Mouse (Mus musculus): ENCODE data around the gene Cacna2d2. TPM values are rescaled to one million over a fixed set of nuclear protein-coding genes. Genes with fewer than 3 reads are reported as not detected.

The Cacna2d2 gene
- polyA plus RNA-seq, 1 experiment from 2014 or later, result 0.60 TPM

DNA sequence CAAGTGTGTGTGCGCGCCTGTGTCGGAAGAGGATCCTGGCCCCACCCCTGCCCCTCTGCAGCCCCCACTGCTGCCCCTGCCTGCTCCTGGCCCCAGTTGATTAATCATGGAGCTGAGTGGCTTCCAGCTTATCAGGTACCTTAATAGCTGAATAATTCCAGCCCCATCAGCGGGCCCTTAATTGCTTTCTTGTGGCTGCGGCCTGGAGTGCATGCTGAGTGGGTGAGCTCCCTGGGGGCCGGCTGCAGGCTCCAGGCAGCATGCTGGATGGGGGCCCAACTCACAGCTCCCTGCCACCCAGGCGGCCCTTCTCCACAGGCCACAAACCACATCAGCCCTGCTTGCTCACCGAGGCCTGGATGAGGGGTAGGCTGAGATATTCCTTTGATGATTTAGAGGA, 112.0 kb downstream of the Cacna2d2 start:
- Histone ChIP-seq H3K9ac (ENCODE audit: low read length) (no peak overlapping the region), H3K4me1 (replicated peaks; ENCODE audit: control insufficient read depth, insufficient read depth, low read length) (no peaks in the 10 kb centered on the region), H3K4me2 (ENCODE audit: low read depth, low read length) (no peak overlapping the region), H3K4me3 (ENCODE audit: low read length) (no peak overlapping the region), H3K9me3 (ENCODE audit: control insufficient read depth, low read length) (no peaks in the 10 kb centered on the region), H3K27ac (ENCODE audit: low read length) (no peak overlapping the region), H3K36me3 (ENCODE audit: control insufficient read depth, insufficient read depth, low read length) (no peaks in the 10 kb centered on the region), H3K27me3 (ENCODE audit: control insufficient read depth, insufficient read depth, low read depth, low read length) (no peaks in the 10 kb centered on the region; the same call in 1 of the 2 replicates)
- no peak for ATAC-seq (ENCODE audit: low read depth)
- WGBS, result 50% methylated on average over 8 of the region's 8 CpGs

DNA sequence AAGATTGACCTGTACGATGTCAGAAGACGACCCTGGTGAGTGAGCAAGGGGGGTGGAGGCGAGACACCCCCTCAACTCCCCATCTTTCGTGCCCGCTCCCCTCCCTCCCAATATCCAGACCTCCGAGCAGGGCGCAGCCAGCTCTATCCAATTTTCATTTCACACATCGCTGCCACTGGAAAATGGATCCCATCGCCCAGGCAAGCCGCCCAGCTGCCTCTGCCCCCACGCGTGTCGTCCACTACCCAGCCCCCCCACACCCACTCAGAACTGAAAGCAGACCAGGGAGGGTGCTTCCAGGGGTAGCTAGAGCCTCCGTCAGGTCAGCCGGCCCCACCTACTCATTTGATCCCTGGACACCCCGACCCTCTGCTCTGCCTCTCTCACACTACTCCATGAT, 112.9 kb downstream of the Cacna2d2 start:
- H3K4me3 ChIP-seq (ENCODE audit: low read length), result no peak overlapping the region
- H3K9ac ChIP-seq (ENCODE audit: low read length), result no peak overlapping the region
- H3K27me3 ChIP-seq (ENCODE audit: control insufficient read depth, insufficient read depth, low read depth, low read length), result no peaks in the 10 kb centered on the region; the same call in 1 of the 2 replicates
- H3K9me3 ChIP-seq (ENCODE audit: control insufficient read depth, low read length), result no peaks in the 10 kb centered on the region
- no peak for ATAC-seq (ENCODE audit: low read depth)
- H3K36me3 ChIP-seq (ENCODE audit: control insufficient read depth, insufficient read depth, low read length), result no peaks in the 10 kb centered on the region
- H3K4me2 ChIP-seq (ENCODE audit: low read depth, low read length), result no peak overlapping the region
- WGBS, result 73% methylated on average over 16 of the region's 16 CpGs
- H3K4me1 ChIP-seq (replicated peaks; ENCODE audit: control insufficient read depth, insufficient read depth, low read length), result no peaks in the 10 kb centered on the region
- H3K27ac ChIP-seq (ENCODE audit: low read length), result no peak overlapping the region

DNA sequence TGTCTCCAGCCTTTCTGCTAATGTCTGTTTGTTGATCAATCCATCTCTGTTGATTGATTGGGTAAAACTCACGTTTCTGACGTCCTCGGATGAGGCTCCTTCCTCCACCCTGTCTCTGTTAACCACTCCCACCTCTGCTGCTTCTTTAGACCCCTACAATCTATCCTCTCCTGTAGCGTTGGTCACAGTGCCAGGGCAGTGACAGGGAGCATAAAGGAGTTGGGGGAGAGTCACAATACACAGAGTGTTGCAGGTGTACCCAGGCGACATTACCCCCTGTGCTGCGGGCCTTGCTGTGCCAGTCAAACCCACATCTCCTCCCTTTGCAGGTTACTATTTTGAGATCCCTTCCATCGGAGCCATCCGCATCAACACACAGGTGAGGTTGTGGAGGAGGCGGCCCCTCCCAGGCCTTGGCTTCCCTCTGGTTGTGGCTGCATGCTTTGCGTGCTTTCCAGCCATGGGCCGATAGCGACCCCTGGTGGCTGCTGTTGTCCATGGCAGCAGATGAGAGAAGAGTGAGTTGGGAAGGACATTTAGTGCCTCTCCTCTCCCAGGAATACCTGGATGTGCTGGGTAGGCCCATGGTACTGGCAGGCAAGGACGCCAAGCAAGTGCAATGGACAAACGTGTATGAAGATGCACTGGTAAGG, 115.0 kb downstream of the Cacna2d2 start:
- no peak for ATAC-seq (ENCODE audit: low read depth)
- H3K27ac ChIP-seq (ENCODE audit: low read length), result no peak overlapping the region
- H3K4me3 ChIP-seq (ENCODE audit: low read length), result no peak overlapping the region
- WGBS, result 11% methylated on average over 14 of the region's 14 CpGs
- H3K9ac ChIP-seq (ENCODE audit: low read length), result no peak overlapping the region
- no peaks in the 10 kb centered on the region for H3K36me3 ChIP-seq (ENCODE audit: control insufficient read depth, insufficient read depth, low read length)
- H3K4me2 ChIP-seq (ENCODE audit: low read depth, low read length), result no peak overlapping the region
- H3K9me3 ChIP-seq (ENCODE audit: control insufficient read depth, low read length), result no peaks in the 10 kb centered on the region
- H3K27me3 ChIP-seq (ENCODE audit: control insufficient read depth, insufficient read depth, low read depth, low read length), result no peaks in the 10 kb centered on the region; the same call in 1 of the 2 replicates
- no peaks in the 10 kb centered on the region for H3K4me1 ChIP-seq (replicated peaks; ENCODE audit: control insufficient read depth, insufficient read depth, low read length)

- WGBS, result 57% methylated on average over 6 of the region's 6 CpGs
- no peak for ATAC-seq (ENCODE audit: low read depth)
- Histone ChIP-seq H3K4me2 (ENCODE audit: low read depth, low read length) (no peak overlapping the region), H3K4me1 (replicated peaks; ENCODE audit: control insufficient read depth, insufficient read depth, low read length) (peaks cover 9% of the 10 kb centered on the region), H3K9ac (ENCODE audit: low read length) (no peak overlapping the region), H3K27ac (ENCODE audit: low read length) (no peak overlapping the region), H3K4me3 (ENCODE audit: low read length) (no peak overlapping the region), H3K27me3 (ENCODE audit: control insufficient read depth, insufficient read depth, low read depth, low read length) (peaks cover 4% of the 10 kb centered on the region), H3K36me3 (ENCODE audit: control insufficient read depth, insufficient read depth, low read length) (no peaks in the 10 kb centered on the region), H3K9me3 (ENCODE audit: control insufficient read depth, low read length) (no peaks in the 10 kb centered on the region)
These were observed 120.9 kb downstream of the Cacna2d2 start for GRCm38 (mm10) chr9:107520331-107520730.

DNA sequence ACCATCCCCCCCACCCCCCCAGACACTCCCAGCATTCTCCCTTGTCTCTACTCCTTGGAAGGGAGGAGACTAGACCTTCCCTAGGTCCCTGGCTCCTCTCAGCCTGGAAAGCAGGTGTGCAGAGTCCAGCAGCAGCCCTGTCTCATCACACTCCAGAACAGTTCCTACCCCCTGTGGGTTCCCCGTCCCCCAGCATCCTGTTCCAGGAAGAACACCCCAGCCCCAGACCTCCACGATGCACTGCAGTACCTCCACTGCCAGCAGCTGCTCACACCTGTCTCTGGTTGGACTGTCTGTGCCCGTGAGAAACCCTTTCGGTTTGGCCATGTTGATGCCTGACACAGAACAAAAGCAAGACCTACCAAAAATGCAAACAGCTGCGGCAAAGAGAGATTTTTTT, 121.8 kb downstream of the Cacna2d2 start:
- Histone ChIP-seq H3K9ac (ENCODE audit: low read length) (no peak overlapping the region), H3K27me3 (ENCODE audit: control insufficient read depth, insufficient read depth, low read depth, low read length) (peaks cover 13% of the 10 kb centered on the region), H3K4me3 (ENCODE audit: low read length) (no peak overlapping the region), H3K4me1 (replicated peaks; ENCODE audit: control insufficient read depth, insufficient read depth, low read length) (peaks cover 9% of the 10 kb centered on the region), H3K27ac (ENCODE audit: low read length) (no peak overlapping the region), H3K4me2 (ENCODE audit: low read depth, low read length) (peak overlapping the region; percentile 51; the same call in 1 of the 2 replicates), H3K9me3 (ENCODE audit: control insufficient read depth, low read length) (no peaks in the 10 kb centered on the region), H3K36me3 (ENCODE audit: control insufficient read depth, insufficient read depth, low read length) (no peaks in the 10 kb centered on the region)
- no peak for ATAC-seq (ENCODE audit: low read depth)
- 36% methylated on average over 5 of the region's 5 CpGs for WGBS

- no peak overlapping the region for H3K27ac ChIP-seq (ENCODE audit: low read length)
- peaks cover 15% of the 10 kb centered on the region for H3K4me1 ChIP-seq (replicated peaks; ENCODE audit: control insufficient read depth, insufficient read depth, low read length)
These were observed 122.4 kb downstream of the Cacna2d2 start for GRCm38 (mm10) chr9:107521711-107522399.

GRCm38 (mm10) chr9:107522400-107522711, 122.9 kb downstream of the Cacna2d2 start:
- no peaks in the 10 kb centered on the region for H3K36me3 ChIP-seq (ENCODE audit: control insufficient read depth, insufficient read depth, low read length)
- 24% methylated on average over 2 of the region's 2 CpGs for WGBS
- no peaks in the 10 kb centered on the region for H3K9me3 ChIP-seq (ENCODE audit: control insufficient read depth, low read length)
- ATAC-seq (ENCODE audit: low read depth), result no peak
- peak overlapping the region; percentile 51 for H3K4me2 ChIP-seq (ENCODE audit: low read depth, low read length)
- H3K9ac ChIP-seq (ENCODE audit: low read length), result peak overlapping the region; percentile 43
- H3K4me1 ChIP-seq (replicated peaks; ENCODE audit: control insufficient read depth, insufficient read depth, low read length), result peaks cover 17% of the 10 kb centered on the region
- H3K27ac ChIP-seq (ENCODE audit: low read length), result no peak overlapping the region
- peaks cover 18% of the 10 kb centered on the region for H3K27me3 ChIP-seq (ENCODE audit: control insufficient read depth, insufficient read depth, low read depth, low read length)
- H3K4me3 ChIP-seq (ENCODE audit: low read length), result no peak overlapping the region; the same call in 1 of the 2 replicates

More at GRCm38 (mm10) chr9:107521711-107522399, 122.4 kb downstream of the Cacna2d2 start:
- WGBS, result 17% methylated on average over 25 of the region's 25 CpGs
- peak; percentile 31; the same call in 1 of the 2 replicates for ATAC-seq (ENCODE audit: low read depth)
- Histone ChIP-seq H3K36me3 (ENCODE audit: control insufficient read depth, insufficient read depth, low read length) (no peaks in the 10 kb centered on the region), H3K4me2 (ENCODE audit: low read depth, low read length) (peak overlapping the region; percentile 51), H3K9me3 (ENCODE audit: control insufficient read depth, low read length) (no peaks in the 10 kb centered on the region), H3K4me3 (ENCODE audit: low read length) (peak overlapping the region; percentile 31), H3K27me3 (ENCODE audit: control insufficient read depth, insufficient read depth, low read depth, low read length) (peaks cover 14% of the 10 kb centered on the region), H3K9ac (ENCODE audit: low read length) (peak overlapping the region; percentile 43)

DNA sequence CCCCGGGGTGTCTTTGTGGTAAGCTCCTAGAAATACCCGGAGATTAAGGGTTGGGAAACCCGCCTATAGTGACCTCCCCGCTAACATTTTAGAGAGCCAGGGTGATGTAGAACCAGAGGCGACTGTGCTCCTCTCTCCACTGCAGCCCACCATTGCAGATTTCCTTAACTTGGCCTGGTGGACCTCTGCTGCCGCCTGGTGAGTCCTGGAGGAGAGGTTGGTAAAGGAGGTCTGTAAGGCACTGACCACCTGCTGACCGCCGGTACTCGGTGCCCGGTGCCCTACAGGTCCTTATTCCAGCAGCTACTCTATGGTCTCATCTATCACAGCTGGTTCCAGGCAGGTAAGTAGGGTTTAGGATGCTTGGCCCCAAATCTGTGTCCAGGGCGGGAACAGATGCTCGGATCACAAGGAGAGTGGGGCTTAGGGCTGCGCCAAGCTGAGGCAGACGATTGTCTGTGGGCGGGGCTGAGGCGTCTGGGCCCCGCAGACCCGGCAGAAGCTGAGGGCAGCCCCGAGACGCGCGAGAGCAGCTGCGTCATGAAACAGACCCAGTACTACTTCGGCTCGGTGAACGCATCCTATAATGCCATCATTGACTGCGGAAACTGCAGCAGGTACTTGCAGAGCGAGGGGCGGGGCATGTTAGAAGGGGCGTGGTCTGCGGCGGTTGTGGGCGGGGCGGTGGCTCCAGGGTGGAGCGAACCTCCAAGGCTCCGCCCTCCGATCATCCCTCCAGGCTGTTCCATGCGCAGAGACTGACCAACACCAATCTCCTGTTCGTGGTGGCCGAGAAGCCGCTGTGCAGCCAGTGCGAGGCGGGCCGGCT, 127.0 kb downstream of the Cacna2d2 start:
- no peak overlapping the region for H3K27ac ChIP-seq (ENCODE audit: low read length)
- H3K36me3 ChIP-seq (ENCODE audit: control insufficient read depth, insufficient read depth, low read length), result no peaks in the 10 kb centered on the region
- peak overlapping the region; percentile 32; the same call in 1 of the 2 replicates for H3K9ac ChIP-seq (ENCODE audit: low read length)
- no peaks in the 10 kb centered on the region for H3K9me3 ChIP-seq (ENCODE audit: control insufficient read depth, low read length)
- peaks cover 27% of the 10 kb centered on the region for H3K27me3 ChIP-seq (ENCODE audit: control insufficient read depth, insufficient read depth, low read depth, low read length)
- peak overlapping the region; percentile 43 for H3K4me3 ChIP-seq (ENCODE audit: low read length)
- peaks cover 17% of the 10 kb centered on the region for H3K4me1 ChIP-seq (replicated peaks; ENCODE audit: control insufficient read depth, insufficient read depth, low read length)
- peak; percentile 78 for ATAC-seq (ENCODE audit: low read depth)
- peak overlapping the region; percentile 61 for H3K4me2 ChIP-seq (ENCODE audit: low read depth, low read length)
- 5% methylated on average over 44 of the region's 44 CpGs for WGBS
